Mouse (Mus musculus) layer of hippocampus, adult 11-12 months (tissue): ENCODE measurements around the gene Nr2f2.

Experiments used
- DNase-seq: peaks from one replicate; pipeline ENCODE4 v3.0.0; 2022; ENCODE audit warnings: low spot score

Gene Nr2f2

DNA sequence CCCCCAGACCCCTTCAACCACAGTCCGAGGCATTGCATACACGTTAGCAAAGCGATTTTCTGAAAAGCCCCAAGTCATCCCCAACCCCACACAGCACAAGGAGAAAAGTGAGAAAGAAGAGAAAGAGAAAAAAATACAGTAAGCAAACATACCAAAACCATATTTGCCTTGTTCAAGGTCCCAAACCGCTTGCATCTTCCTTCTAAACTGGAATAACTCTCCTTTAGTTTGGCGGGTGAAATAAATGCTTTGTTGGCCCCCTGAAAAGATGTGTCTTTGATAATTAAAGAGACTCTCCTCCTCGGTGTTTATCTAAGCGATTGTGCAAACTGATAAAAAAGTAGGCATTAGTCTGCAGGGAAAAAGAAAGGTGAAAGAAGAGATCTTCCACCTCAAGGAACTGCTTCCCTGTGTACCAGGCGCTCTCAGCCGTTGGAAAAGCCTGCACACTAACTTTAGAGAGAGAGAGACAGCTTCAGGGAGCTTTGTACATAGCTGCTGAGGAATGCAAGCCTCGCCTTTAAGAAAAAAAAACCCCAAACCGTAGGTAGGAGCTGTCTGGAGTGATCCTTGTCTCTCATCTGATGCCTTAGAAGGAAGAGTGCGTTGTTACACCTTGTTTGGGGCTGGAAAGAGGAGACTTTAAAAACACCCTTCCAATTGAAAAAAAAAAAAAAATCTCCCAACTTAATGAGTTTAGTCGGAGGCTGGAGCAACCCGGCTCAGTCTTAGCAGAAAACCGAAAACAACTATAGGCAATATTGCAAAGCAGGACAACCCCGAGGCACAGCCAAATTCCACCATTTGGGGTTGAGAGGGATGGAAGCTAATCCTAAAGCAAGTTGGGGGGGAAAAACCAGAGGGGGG lies at the start of gene Nr2f2:
Gene Nr2f2 (minus strand): TSS at position 795 of the 867 bp plus-strand sequence.
- no peak for DNase-seq

DNA sequence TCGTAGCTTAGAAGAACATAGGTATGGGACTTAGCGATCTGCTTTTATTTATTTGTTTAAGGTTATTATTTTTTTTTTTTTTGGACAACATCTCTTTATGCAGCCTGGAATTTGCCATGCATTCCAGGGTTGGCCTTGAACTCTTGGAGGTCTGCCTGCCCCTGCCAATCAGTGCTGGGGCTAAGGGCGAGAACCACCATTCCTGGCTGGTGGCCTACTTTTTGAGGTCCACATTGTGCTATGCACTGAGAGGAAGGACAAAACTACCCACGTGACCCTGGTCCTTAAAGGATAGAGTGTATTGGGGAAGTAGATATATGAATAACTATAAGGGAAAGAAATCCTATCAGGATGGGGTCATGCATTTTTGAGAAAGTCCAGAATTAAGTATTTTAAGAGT lies 47.9 kb upstream of the Nr2f2 start:
- no peak for DNase-seq

DNA sequence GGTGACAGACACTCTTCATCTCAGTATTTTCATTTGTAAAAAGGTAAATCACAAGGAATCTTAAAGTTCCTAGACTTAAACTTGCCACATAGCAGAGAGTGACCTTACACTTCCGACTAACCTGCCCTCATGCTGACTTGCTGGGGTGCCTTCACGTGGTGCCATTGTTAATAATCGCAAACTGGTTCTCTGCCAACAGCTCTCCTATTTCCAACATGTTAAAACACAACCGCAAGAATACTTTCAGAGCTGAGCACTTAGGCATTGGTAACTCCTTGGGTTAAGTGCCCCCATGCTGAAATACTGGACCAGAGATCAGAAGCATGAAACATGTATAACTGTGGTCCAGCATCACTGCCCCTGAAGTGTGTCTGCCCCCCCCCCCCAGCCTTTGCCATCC lies 47.1 kb upstream of the Nr2f2 start:
- no peak for DNase-seq

DNA sequence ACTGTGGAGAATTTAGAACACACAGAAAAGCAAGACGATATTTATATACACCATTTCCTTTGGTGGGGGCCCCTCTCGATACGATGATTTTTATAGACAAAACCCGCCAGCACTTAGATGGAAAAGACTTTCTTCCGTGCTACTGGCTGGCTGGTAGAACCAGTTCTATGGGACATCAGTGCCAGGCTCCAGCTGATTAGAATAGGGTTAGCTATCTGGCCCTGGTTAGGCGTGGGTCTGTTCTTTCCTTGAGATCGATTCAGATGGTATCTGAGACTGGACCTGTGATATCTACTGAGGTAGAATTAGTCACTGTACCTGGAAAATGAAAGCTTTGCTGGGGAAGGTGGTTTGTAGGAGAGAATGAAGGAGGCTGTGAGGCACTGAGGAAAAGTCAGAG lies 46.4 kb upstream of the Nr2f2 start:
- no peak for DNase-seq

DNA sequence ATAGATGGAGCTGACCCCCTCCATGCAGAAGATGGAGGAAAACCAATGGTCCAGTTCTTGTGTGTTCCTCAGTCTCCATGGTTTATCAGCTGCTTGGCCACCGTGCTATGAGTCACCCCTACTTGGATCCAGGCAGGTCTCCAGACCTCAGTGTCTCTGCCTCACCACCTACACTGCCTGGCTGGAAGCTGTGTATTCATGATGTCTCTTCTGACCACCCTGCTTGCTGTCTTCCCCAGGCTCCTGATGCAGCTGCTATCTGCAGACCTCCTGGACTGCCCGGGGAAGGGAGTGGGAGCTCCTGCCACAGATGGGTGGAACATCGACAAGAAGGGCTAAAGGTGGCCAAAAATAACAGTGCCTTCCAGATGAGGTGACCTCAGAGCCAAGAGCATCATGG lies 43.8 kb upstream of the Nr2f2 start:
- DNase-seq, result no peak

DNA sequence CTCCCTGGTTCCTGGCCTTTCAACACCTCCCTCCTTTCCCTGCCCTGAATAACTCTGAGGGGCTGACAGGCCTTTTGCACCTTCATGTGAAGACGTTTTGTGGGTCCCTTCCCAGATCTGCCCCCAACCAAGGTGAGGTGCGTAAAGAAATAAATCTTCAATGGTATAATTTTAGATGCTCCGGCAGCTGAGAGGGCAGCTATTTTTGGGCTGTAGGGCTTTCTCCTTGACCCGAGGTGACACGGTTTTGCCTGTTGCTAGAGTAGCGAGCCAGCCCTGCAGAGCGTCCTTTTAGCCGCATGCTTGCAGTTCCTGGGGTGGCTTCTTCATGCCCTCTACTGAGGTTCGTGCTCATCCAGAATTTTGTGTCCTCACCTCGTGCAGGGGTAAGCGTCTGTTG lies 43.4 kb upstream of the Nr2f2 start:
- DNase-seq, result no peak

DNA sequence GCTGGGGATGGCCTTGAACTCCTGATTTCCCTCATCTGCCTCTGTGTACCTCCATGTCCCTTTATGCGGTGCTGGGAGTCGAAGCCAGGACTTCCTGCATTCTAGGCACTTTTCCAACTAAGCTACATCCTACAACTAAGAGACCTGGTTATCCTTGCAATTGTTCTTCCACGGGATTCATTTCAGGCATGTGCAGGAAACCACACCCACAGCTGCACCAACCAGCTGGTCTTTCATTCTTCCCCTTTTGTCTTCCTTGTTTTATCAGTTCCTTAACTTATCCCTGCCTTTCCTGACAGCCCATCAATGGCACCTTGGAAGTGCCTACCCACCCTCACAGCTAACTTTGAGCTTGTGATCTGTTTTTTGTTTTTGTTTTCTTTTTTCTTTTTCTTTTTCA lies 42.3 kb upstream of the Nr2f2 start:
- no peak for DNase-seq

DNA sequence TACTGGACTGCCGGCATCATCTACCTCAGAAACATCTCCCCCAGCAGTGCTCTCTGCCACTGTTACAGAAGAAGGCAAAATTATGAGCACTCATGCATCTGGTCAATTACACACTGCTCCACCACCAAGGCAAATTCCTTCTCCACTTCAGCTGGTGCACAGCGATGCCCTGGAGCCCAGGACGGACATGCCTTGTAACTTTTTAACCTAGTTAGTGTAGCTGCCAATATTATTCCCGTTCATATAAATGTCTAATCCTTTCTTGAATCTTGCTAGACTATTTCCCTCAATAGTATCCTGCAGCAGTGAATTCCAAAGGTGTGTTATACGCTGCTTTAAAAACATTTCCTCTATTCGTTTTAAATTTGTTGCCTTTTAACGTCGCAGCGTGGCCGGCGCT lies 40.6 kb upstream of the Nr2f2 start:
- DNase-seq, result no peak

DNA sequence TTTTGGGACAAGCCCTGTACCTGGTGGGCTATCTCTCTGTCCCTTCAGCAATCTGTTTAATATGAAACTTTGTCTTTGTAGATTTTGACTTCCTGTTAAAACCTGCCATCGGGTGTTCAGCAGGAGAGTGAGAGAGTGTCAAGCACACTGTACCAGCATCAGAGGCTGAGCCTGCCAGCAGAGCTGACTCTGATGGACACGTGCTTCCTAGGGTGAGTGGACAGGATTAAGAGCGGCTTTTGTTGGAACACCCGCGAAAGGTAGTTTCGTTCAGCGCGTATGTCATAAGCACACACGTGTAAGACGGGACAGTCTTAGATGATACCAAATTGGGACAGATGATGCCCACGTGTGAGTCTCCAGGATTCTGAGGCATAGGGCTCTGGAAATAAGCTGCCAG lies 40.0 kb upstream of the Nr2f2 start:
- no peak for DNase-seq

DNA sequence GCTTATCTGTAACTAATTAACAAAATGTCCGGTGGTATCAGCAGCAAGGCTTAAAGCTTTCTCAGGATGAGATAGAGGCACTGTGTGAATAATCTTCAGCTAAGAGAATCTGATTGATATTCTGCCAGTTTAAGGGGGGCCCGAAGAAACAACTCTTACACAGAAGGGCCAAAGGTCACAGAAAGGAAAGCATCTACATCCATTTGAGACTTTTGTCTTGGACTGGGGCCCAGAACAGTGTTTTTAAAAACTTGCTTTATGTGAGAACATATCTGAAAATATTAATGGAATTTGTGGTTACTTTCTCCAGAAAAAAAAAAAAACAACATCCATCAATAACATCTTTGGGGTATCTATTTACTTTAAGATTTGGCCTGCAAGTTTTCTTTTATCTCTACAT lies 38.9 kb upstream of the Nr2f2 start:
- DNase-seq, result no peak

DNA sequence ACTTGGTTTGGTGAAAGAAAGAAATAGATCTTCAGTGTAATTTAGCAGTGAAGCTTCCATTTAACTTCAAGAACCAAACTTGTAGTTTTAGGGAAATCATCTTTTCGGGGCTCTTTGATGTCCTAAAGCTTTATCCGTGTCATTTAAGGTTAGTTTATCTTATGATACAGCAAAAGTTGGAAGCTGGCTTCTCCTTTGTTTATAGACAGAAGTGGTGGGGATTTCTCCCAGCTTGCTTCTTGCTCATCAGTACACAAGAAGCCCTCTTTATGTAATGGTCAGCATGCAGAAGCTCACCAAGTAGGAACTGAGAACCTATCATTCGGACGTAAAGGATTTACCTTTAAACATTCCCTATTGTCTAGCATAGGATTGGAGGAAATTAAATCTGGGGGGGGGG lies 16.3 kb upstream of the Nr2f2 start:
- no peak for DNase-seq

DNA sequence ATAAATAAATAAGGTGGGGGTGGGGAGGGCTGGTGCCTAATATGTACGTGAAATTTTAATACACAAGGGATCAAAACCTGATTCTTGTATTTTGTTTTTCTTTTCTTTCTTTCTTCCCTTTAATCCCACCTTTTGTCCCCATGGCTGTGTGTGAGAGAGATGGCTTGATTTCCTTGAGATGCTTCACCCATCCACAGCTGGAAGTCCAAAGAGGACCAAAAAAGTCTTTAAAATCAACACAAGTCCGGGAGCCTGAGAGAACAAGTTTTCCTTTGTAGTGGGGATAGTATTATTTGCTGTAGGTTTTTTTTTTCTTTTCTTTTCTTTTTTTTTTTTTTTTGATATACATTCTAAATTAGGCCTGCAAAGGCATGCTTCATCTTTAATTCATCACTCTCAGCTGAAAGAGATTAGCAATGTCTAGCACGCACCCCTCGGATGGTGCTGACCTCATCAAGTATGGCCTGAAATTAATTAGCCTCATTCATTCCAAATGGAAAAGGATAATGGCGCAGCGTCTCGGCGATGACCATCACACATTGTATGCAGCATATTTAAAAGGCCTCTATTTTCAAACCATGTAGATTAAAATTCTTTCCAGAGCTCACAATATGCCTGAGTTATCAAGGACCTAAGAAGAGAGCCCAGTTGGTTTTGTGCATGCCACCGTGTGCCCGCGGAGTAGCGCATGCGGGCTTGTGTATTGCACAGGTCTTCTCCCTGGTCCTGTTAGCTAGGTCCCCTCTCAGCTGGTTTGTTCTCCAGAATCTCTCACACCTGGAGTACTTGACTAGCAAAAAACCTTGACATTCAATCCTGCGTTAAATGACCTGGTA lies 15.1 kb upstream of the Nr2f2 start:
- DNase-seq, result no peak

DNA sequence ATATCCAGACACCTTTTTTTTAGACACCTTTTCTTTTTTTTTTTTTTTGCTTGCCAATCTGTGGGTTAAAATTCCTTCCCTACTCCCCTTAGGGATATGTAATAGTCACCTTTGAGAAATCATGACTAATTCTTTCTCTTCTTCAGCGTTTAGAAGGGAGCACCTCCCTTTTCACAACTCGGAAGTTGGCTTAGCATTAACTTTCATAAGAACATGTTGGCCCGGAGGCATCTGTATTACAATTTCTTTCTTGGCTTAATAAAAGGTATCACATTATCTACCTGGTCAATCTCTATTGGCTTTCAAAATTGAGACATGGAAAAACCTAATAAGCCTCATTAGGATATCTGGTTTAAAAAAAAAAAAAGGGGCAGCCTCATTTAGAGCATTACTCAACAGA lies 14.4 kb upstream of the Nr2f2 start:
- DNase-seq, result no peak

DNA sequence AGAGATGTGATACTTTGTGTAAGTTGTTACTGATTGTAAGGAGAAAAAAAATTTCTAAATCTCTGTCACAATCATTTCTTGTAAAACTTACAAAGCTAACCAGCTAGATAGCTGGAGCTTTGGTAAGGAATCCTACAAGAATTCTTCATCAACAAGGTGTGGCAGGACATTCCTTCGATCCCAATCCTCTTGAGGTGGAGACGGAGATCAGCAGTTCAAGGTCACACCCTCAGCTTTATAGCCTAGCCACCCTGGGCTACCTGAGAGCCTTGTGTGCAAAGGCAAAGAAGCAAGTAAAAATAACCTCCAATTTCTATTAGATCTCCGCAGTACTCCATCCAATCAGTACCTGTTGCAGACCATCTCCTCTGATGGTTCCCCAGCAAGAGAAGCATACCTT lies 13.7 kb upstream of the Nr2f2 start:
- no peak for DNase-seq

DNA sequence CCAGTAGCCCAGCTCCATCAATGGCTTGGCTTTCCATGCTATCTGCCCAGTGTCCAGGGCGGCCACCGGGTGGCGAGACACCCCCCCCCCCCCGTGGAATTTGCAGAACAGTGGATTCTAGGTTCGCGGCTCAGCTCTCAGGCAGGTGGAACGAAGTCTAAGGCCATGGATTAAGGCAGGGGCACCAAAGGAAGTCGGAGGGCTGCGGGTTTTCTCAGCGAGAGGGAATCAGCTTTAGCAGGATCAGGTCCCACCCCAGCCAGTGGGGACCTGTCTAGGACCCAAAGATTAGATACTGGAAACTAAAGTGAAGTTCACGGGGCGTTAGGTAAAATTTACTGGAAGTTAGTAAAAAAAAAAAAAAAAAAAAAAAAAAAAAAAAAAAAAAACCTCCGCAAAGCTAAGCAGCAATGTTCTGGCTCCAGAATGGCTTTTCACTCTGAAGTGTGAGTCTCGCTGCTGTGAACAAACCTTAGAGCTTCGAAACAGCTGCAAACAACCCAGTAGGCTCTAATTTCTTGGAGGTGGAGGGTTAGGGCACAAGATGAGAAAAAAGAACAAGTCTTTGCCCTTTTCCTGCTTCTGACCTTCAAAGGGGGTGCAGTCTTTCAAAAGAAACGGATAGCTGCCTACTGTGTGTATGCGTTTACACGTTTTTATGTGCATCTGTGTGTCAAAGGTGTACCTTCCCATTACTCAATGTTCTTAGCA lies 4.2 kb upstream of the Nr2f2 start:
- no peak for DNase-seq

DNA sequence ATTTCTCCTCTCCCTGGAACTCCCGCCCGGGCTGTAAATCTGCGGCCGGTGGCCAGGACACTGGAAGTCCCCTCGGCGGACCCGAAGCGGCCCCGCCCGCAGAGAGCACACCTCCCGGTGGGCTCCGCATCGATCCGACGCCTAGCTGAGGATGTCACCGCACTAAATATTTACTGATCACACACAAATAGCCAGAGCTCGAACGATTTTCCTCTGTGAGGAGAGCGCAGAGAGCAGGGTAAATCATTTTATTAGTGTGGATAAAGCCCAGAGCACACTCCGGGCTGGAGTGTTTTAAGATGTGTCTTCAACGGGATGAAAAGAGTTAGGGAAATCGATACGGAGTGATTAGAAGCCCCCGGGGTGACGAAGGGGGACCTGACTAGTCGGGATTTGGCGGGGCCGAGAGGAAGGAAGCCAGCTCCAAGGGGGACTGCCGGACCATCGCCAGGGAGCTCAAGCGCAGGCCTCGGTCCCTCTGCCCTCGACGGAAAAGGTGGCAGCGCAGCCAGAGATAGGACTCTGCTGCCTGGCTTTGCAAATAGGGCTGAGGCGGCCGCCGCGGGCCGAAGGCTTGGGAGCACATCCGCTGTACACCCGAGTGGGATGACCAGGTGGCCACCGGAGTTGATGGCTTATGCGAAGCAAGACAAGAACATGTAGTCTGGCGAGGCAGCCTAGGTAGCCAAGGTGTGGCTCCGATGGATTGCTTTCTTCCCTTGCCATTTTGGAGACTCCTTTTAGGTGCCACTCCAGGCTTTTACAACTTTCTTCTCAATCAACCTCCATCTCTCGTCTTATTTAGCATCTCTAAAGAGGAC lies 3.4 kb upstream of the Nr2f2 start:
- DNase-seq, result no peak

DNA sequence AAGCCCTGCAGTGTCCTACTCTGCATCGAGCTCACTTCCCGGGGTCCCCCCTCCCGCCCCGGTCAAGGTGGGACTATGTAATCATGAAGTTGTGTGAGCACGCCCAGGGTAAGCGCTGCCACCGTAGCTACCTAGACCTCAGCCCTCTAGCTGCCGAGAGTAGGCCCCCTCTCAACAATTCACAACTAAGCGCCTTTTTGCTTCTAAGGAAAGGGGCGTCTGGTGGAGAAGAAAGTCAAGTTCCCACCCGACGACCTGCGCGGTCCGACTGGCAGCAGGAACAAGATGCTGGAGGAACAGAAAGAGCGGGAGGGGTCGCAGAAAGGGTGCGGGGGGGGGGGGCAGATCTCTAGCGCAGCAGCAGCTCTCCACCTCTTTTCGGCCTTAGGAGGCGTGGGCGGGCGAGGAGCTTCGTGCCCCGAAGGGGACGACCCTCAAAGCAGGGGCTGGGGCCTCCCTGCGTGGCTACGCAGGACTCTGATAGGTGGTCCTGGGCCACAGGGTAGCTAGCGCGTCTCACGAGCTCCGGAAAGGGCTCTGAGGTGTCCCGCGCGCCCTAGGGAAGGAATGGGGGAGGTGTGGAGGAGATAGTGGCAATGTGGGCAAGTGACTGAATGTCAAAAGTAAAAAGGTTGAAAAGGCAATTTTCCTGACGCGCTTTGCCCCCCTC lies 2.7 kb upstream of the Nr2f2 start:
- DNase-seq, result no peak

DNA sequence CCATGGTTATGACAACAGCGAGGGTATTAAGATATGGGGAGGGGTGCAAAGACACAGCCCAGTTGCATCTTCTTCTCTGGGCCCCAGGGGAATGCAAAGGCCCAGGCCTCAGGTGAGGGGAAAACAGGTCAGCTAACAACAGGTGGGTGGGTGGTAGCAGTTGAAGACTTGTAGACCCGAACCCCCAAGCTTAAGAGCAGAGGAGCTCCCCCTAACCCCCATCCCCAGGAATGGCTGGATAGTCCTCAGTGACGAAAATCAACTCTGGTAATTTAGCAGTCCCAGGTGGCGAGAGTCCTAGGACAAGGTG lies 2.2 kb upstream of the Nr2f2 start:
- no peak for DNase-seq

DNA sequence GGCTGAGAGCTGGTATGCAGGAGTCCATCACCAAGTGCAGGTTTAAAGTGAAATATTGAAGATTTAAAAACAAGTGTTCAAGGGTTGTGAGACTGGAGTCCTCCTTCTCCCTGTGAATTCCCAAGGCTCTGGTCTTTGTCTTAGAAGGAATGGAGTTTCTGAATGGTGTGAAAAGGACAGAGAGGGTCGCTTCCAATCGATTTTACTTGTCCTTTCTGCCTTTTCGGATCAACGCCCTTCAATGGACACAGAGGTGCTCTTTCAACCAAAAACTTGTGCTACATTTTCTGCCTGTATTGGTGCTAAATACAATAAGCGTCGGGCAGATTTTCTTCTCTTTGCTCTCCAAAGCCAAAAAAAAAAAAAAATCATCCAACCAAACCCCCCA lies 1.7 kb upstream of the Nr2f2 start:
- DNase-seq, result no peak

DNA sequence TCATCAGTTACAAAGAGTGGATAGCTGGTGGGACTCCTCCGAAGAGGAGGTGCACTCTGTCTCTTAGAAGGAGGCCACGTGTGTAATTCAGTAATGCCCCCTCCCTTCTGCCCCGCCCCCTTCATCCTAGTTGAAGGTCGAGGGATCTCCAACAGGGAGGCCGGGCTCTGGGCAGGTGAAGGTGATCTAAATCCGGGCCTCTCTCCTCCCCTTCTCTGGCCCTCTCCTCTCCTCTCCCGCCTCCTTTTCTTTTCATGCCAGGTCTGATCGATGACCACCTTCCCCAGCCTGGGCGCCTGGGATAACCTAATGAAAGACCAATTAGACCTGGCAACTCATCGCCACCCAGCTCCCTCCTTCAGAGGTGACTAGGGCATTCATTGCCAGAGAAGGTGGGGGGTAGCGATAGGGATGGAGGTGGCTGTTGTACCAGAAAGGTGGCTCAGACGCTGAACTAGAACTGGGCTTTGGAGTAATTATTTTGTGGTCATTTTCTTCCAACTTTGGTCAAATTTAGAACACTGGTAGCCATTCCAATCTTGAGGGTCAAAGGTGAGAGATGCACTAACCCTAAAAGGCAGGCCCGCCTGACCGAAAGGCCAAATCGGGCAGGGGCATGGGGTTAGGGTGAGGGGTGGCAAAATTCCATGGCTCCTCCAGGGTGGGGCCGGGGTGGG lies 1.2 kb upstream of the Nr2f2 start:
- DNase-seq, result no peak

DNA sequence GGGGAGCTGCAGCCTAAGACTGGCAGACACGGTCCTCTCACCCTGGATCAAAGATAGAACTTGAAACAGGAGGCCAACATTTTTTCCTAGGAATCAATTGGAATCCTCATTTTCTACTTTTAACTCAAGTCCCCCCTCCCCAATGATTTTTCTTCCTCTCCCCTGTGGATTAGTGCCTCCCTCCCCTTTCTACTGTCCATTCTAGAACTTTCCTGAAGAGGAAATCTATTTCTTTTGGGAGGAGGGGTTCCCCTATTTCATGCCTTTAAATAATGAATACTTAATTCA lies 217 bp upstream of the Nr2f2 start:
- DNase-seq, result no peak
